Mouse (Mus musculus): Measurements from ENCODE around the gene Col4a2. TPM values are rescaled to one million over a fixed set of nuclear protein-coding genes. Genes with fewer than 3 reads are reported as not detected.
A peak's percentile ranks its signal among the peaks of the same experiment; 100 is the strongest.

Gene Col4a2
- polyA plus RNA-seq, 1 experiment from 2014 or later = 39.1 TPM

- Histone ChIP-seq H3K4me2 (replicated peaks) (no peak overlapping the region), H3K27ac (no peak overlapping the region), H3K36me3 (no peaks in the 10 kb centered on the region), H3K27me3 (no peaks in the 10 kb centered on the region), H3K4me1 (replicated peaks) (peaks cover 4% of the 10 kb centered on the region), H3K9ac (replicated peaks) (no peak overlapping the region), H3K4me3 (replicated peaks) (no peak overlapping the region), H3K9me3 (peaks cover 1% of the 10 kb centered on the region; the same call in 1 of the 2 replicates)
- WGBS = 88% methylated on average over 9 of the region's 9 CpGs
- ATAC-seq = no peak
Observed at GRCm38 (mm10) chr8:11397126-11397525, 84.5 kb downstream of the Col4a2 start.

- Histone ChIP-seq H3K36me3 (no peaks in the 10 kb centered on the region), H3K9me3 (no peaks in the 10 kb centered on the region), H3K4me1 (replicated peaks) (peaks cover 4% of the 10 kb centered on the region), H3K27ac (no peak overlapping the region), H3K27me3 (no peaks in the 10 kb centered on the region), H3K9ac (replicated peaks) (no peak overlapping the region), H3K4me3 (replicated peaks) (no peak overlapping the region), H3K4me2 (replicated peaks) (no peak overlapping the region)
- ATAC-seq = no peak
- 38% methylated on average over 8 of the region's 8 CpGs for WGBS
Observed at GRCm38 (mm10) chr8:11399706-11400105, 87.1 kb downstream of the Col4a2 start.

- no peak overlapping the region for H3K4me3 ChIP-seq (replicated peaks)
- no peaks in the 10 kb centered on the region for H3K9me3 ChIP-seq
- H3K9ac ChIP-seq (replicated peaks) = no peak overlapping the region
- no peaks in the 10 kb centered on the region for H3K27me3 ChIP-seq
- peaks cover 7% of the 10 kb centered on the region for H3K4me1 ChIP-seq (replicated peaks)
- H3K4me2 ChIP-seq (replicated peaks) = no peak overlapping the region
- H3K36me3 ChIP-seq = no peaks in the 10 kb centered on the region
- 85% methylated on average over 8 of the region's 8 CpGs for WGBS
- no peak for ATAC-seq
- H3K27ac ChIP-seq = no peak overlapping the region
Observed at GRCm38 (mm10) chr8:11400244-11400643, 87.6 kb downstream of the Col4a2 start.

GRCm38 (mm10) chr8:11401183-11401582, 88.6 kb downstream of the Col4a2 start:
- no peak for ATAC-seq
- no peaks in the 10 kb centered on the region for H3K9me3 ChIP-seq
- no peaks in the 10 kb centered on the region for H3K27me3 ChIP-seq
- no peak overlapping the region for H3K4me2 ChIP-seq (replicated peaks)
- 94% methylated on average over 5 of the region's 5 CpGs for WGBS
- H3K4me1 ChIP-seq (replicated peaks) = peaks cover 11% of the 10 kb centered on the region
- H3K4me3 ChIP-seq (replicated peaks) = no peak overlapping the region
- H3K27ac ChIP-seq = no peak overlapping the region
- no peaks in the 10 kb centered on the region for H3K36me3 ChIP-seq
- no peak overlapping the region for H3K9ac ChIP-seq (replicated peaks)

DNA sequence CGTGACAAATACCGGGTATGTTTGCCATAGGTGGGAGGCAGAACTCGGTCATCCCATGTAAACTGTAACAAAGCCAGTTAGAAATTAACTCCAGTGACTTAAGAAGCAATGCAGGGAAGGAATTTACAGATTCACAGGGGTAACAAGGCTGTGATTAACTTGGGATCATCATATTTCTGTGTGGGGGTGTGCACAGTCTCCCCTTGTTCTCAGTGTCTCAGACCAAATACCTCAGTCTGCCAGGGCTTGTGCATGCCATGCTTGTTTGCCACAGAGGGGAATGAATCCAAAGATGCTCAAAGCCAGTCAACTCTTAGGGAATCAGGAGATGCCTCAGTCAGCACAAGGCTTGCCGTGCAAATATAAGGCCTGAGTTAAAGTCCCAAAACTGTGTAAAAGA, 89.6 kb downstream of the Col4a2 start:
- peaks cover 14% of the 10 kb centered on the region for H3K4me1 ChIP-seq (replicated peaks)
- no peak overlapping the region for H3K4me2 ChIP-seq (replicated peaks)
- H3K27me3 ChIP-seq = no peaks in the 10 kb centered on the region
- H3K9ac ChIP-seq (replicated peaks) = no peak overlapping the region
- no peaks in the 10 kb centered on the region for H3K9me3 ChIP-seq
- H3K27ac ChIP-seq = no peak overlapping the region
- 89% methylated on average over 4 of the region's 4 CpGs for WGBS
- ATAC-seq = no peak
- no peaks in the 10 kb centered on the region for H3K36me3 ChIP-seq
- H3K4me3 ChIP-seq (replicated peaks) = no peak overlapping the region

GRCm38 (mm10) chr8:11403813-11404212, 91.2 kb downstream of the Col4a2 start:
- Histone ChIP-seq H3K4me3 (replicated peaks) (no peak overlapping the region), H3K27ac (no peak overlapping the region), H3K9me3 (no peaks in the 10 kb centered on the region), H3K4me2 (replicated peaks) (no peak overlapping the region), H3K9ac (replicated peaks) (no peak overlapping the region), H3K27me3 (no peaks in the 10 kb centered on the region), H3K4me1 (replicated peaks) (peaks cover 14% of the 10 kb centered on the region), H3K36me3 (no peaks in the 10 kb centered on the region)
- ATAC-seq = no peak
- WGBS = 95% methylated on average over 9 of the region's 9 CpGs

- H3K4me2 ChIP-seq (replicated peaks) = no peak overlapping the region
- no peak overlapping the region for H3K9ac ChIP-seq (replicated peaks)
- H3K4me1 ChIP-seq (replicated peaks) = peaks cover 14% of the 10 kb centered on the region
- H3K9me3 ChIP-seq = no peaks in the 10 kb centered on the region
- no peak for ATAC-seq
- H3K4me3 ChIP-seq (replicated peaks) = no peak overlapping the region
- H3K27ac ChIP-seq = peak overlapping the region; percentile 19; the same call in 1 of the 2 replicates
- no peaks in the 10 kb centered on the region for H3K36me3 ChIP-seq
- WGBS = 83% methylated on average over 4 of the region's 4 CpGs
- no peaks in the 10 kb centered on the region for H3K27me3 ChIP-seq
Observed at GRCm38 (mm10) chr8:11404614-11405013, 92.0 kb downstream of the Col4a2 start.

DNA sequence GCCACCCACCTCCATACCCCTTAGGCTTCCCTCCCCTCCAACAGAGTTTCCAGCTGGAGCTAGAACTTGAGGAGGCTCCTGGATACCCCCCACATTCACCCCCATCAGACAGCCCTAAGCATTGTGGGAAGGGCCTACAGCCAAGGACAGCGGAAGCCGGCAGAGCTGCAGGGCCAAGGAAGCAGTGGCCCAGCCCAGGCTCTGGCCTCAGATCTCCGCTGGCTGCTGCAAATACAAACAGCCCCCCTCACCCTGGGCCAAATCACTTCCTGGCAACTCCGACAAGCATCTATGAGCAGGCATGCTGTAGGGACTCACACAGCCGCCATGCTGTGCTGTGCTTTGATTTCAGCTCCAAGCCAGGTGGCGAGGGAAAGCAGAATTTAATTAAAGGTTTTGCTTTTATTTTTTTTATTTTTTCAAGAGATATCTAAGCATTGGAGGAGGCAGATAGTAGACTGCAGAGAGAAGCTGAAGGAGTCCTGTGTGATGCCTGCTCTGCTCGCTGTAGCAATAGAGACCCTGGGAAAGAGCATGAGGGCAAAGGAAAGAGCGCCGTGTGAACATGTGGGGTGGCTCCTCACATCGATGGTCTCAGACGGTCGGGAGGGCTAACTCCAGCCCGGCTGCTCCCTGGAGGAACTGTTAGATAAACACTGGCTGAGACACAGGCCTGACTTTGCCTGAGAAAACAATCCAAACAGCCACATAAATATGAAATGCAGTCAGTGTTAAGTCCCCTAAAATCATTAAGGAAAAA, 93.3 kb downstream of the Col4a2 start:
- peaks cover 10% of the 10 kb centered on the region; the same call in 1 of the 2 replicates for H3K4me1 ChIP-seq (replicated peaks)
- peak overlapping the region; percentile 45 for H3K27ac ChIP-seq
- WGBS = 52% methylated on average over 13 of the region's 13 CpGs
- no peaks in the 10 kb centered on the region for H3K36me3 ChIP-seq
- H3K4me3 ChIP-seq (replicated peaks) = no peak overlapping the region
- no peak overlapping the region for H3K4me2 ChIP-seq (replicated peaks)
- H3K9me3 ChIP-seq = no peaks in the 10 kb centered on the region
- ATAC-seq = peak; percentile 85
- no peaks in the 10 kb centered on the region for H3K27me3 ChIP-seq
- H3K9ac ChIP-seq (replicated peaks) = no peak overlapping the region

DNA sequence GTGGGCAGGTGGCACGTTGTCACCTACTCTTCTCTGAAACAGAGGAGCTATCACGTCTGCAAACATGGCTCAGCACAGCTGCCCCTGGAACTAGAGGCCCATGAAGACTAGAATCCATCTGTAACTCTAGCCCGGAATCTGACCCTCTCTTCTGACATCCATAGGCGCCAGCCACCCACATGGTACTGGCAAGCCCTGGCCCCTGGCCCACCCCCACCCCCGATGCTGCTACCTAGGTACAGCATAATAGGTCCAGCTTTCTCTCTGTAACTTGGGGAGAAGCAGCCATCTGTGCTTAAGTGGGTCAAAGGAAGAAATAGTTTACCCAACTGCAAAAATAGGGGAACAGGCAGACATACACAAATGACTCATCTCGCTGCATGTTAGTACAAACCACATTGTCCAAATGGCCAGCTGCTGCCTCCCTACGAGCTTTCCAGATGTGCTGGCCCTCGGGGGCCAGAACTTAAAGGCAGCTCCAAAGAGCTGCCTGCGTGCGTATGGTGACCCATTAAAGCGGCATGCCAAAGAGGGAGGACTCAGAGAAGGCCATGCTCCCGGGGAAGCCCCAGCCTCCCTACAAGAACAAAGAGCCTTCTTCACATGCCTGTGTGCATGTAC, 99.0 kb downstream of the Col4a2 start:
- no peak overlapping the region for H3K4me2 ChIP-seq (replicated peaks)
- H3K27ac ChIP-seq = no peak overlapping the region
- no peak overlapping the region for H3K4me3 ChIP-seq (replicated peaks)
- H3K4me1 ChIP-seq (replicated peaks) = peaks cover 27% of the 10 kb centered on the region
- ATAC-seq = no peak
- no peaks in the 10 kb centered on the region for H3K27me3 ChIP-seq
- 79% methylated on average over 12 of the region's 12 CpGs for WGBS
- H3K9me3 ChIP-seq = no peaks in the 10 kb centered on the region
- no peak overlapping the region for H3K9ac ChIP-seq (replicated peaks)
- no peaks in the 10 kb centered on the region for H3K36me3 ChIP-seq

DNA sequence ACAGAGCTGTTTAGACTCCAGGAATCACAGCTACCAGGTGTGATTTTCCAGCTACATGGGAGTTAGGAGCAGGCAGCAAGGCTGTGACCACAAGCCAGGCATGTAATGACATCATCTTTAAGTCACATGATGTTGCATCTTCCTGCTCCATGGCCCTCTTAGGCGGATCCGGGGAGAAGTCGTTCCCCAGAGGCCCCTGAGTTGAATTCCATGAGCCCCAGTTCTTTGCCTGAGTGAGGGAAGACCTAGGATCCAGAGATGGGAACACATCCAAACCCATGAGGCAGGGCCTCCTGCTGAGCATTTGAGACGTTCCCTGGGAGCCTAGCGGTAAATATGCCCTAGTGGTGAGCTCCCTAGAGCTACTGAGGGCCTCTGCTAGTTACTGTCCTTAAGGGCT, 99.8 kb downstream of the Col4a2 start:
- Histone ChIP-seq H3K9ac (replicated peaks) (no peak overlapping the region), H3K4me1 (replicated peaks) (peaks cover 27% of the 10 kb centered on the region), H3K9me3 (no peaks in the 10 kb centered on the region), H3K27ac (no peak overlapping the region), H3K27me3 (no peaks in the 10 kb centered on the region), H3K4me2 (replicated peaks) (no peak overlapping the region), H3K36me3 (no peaks in the 10 kb centered on the region), H3K4me3 (replicated peaks) (no peak overlapping the region)
- no peak for ATAC-seq
- WGBS = 71% methylated on average over 5 of the region's 5 CpGs

DNA sequence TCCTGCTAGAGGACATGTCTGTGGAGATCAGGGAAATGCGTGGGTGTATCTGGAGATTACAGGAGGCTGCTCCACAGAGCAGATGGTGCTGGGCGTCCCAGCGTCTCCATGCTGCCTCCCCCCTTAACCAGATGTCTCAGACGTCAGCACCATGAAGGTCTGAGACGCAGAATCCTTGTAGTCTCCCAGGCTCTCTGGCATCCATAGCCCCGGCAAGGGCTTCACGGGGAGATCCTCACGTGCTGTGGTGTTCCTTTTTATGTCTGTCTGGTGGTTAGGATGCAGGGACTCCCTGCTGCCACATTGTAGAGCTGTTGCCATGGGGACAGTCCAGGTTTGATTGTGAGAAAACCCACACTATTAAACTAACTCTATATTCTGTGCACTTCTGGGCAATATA, 101.7 kb downstream of the Col4a2 start:
- Histone ChIP-seq H3K9ac (replicated peaks) (no peak overlapping the region), H3K4me2 (replicated peaks) (0 out of 2 replicates have a peak overlapping the region, but pooled peaks have one; percentile 1), H3K9me3 (no peaks in the 10 kb centered on the region), H3K36me3 (no peaks in the 10 kb centered on the region), H3K27ac (peak overlapping the region; percentile 61), H3K4me3 (replicated peaks) (no peak overlapping the region), H3K4me1 (replicated peaks) (peaks cover 27% of the 10 kb centered on the region), H3K27me3 (no peaks in the 10 kb centered on the region)
- peak; percentile 76 for ATAC-seq
- 5% methylated on average over 8 of the region's 8 CpGs for WGBS

- H3K4me3 ChIP-seq (replicated peaks) = no peak overlapping the region
- no peaks in the 10 kb centered on the region for H3K9me3 ChIP-seq
- H3K9ac ChIP-seq (replicated peaks) = no peak overlapping the region
- H3K27me3 ChIP-seq = no peaks in the 10 kb centered on the region
- H3K36me3 ChIP-seq = no peaks in the 10 kb centered on the region
- no peak overlapping the region for H3K27ac ChIP-seq
- H3K4me1 ChIP-seq (replicated peaks) = peaks cover 27% of the 10 kb centered on the region
- ATAC-seq = no peak
- WGBS = 89% methylated on average over 10 of the region's 10 CpGs
- no peak overlapping the region for H3K4me2 ChIP-seq (replicated peaks)
Observed at GRCm38 (mm10) chr8:11415089-11415488, 102.5 kb downstream of the Col4a2 start.
